Mouse (Mus musculus): ENCODE measurements around the gene Vmn1r11. TPM values are rescaled to one million over a fixed set of nuclear protein-coding genes. Genes with fewer than 3 reads are reported as not detected.

Gene Vmn1r11
- polyA plus RNA-seq (2014; fragmentation: Nextera tagmentation; extraction: Ambion mirVana) = not detected in 2 replicates

DNA sequence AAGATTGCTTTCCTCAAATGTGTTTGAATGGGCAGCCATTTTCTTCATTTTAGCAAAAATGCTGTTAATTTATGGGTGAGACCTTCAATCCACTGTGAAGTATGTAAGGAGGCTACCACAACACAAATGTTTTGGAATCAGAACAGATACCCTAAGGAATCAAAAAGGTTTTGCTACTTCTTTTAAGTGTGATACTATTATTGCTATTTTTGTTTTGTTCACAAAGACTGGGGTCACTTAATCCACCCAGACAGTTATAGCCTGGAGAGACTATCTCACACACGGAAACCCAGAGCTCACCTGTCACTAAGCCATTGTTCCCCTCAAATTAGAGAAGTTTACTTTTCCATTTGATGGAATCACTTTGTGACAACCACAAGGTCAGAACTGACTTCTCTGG, at the start of gene Vmn1r11:
Gene Vmn1r11, plus strand, starts transcription at position 301 of the 400 bp plus-strand sequence.
- no peak within 1 kb of the TSS for H3K9ac ChIP-seq (ENCODE audit: low read length)
- no peaks in the 10 kb centered on the region for H3K4me1 ChIP-seq (replicated peaks; ENCODE audit: control insufficient read depth, insufficient read depth, low read length)
- H3K4me2 ChIP-seq (ENCODE audit: low read depth, low read length, severe bottlenecking) = no peak within 1 kb of the TSS
- no peak for ATAC-seq (replicated peaks; ENCODE audit: low FRiP score)
- no peak for DNase-seq (ENCODE audit: low spot score)
- H3K27ac ChIP-seq (ENCODE audit: low read depth, low read length) = no peak within 1 kb of the TSS
- H3K9me3 ChIP-seq (ENCODE audit: control insufficient read depth, low read length) = no peaks in the 10 kb centered on the region
- H3K4me3 ChIP-seq (ENCODE audit: low read depth, low read length) = no peak within 1 kb of the TSS
- H3K27me3 ChIP-seq (ENCODE audit: control insufficient read depth, insufficient read depth, low read length) = no peaks in the 10 kb centered on the region
- no peaks in the 10 kb centered on the region for H3K36me3 ChIP-seq (ENCODE audit: control insufficient read depth, insufficient read depth, low read length)
- WGBS = 88% methylated on average over 1 of the region's 1 CpGs

DNA sequence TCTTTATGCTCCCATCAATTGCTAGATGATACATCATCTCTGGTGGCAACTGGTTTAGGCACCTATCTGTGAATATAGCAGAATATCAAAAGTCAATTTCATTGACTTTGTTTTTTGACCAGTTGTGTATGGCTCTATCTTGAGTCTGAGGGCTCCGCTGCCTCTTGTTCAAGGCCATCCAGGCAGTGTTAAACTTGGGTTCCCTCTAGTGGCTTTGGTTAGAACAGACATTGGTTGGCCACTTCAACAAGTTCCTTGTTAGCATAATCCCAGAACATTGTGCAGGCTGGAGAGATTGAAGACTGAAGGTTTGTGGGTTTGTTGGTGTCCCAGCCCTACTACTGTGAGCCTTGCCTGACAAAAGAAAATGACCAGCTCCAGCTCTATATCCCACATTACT, 26.9 kb upstream of the Vmn1r11 start:
- Histone ChIP-seq H3K27me3 (ENCODE audit: control insufficient read depth, insufficient read depth, low read length) (no peaks in the 10 kb centered on the region), H3K36me3 (ENCODE audit: control insufficient read depth, insufficient read depth, low read length) (no peaks in the 10 kb centered on the region), H3K4me1 (replicated peaks; ENCODE audit: control insufficient read depth, insufficient read depth, low read length) (no peaks in the 10 kb centered on the region), H3K9me3 (ENCODE audit: control insufficient read depth, low read length) (no peaks in the 10 kb centered on the region), H3K27ac (ENCODE audit: low read depth, low read length) (no peak overlapping the region), H3K4me2 (ENCODE audit: low read depth, low read length, severe bottlenecking) (no peak overlapping the region), H3K4me3 (ENCODE audit: low read depth, low read length) (no peak overlapping the region), H3K9ac (ENCODE audit: low read length) (no peak overlapping the region)
- ATAC-seq (replicated peaks; ENCODE audit: low FRiP score) (no peak), DNase-seq (ENCODE audit: low spot score) (no peak)
- 62% methylated on average over 1 of the region's 1 CpGs for WGBS

GRCm38 (mm10) chr6:57109154-57109553, 24.1 kb upstream of the Vmn1r11 start, which contains the start of gene Vmn1r10:
Gene Vmn1r10, plus strand, starts transcription at chr6:57109454.
- Histone ChIP-seq H3K9me3 (ENCODE audit: control insufficient read depth, low read length) (no peaks in the 10 kb centered on the region), H3K4me2 (ENCODE audit: low read depth, low read length, severe bottlenecking) (no peak within 1 kb of the TSS), H3K36me3 (ENCODE audit: control insufficient read depth, insufficient read depth, low read length) (no peaks in the 10 kb centered on the region), H3K4me1 (replicated peaks; ENCODE audit: control insufficient read depth, insufficient read depth, low read length) (no peaks in the 10 kb centered on the region), H3K27ac (ENCODE audit: low read depth, low read length) (no peak within 1 kb of the TSS), H3K27me3 (ENCODE audit: control insufficient read depth, insufficient read depth, low read length) (no peaks in the 10 kb centered on the region), H3K4me3 (ENCODE audit: low read depth, low read length) (no peak within 1 kb of the TSS), H3K9ac (ENCODE audit: low read length) (no peak within 1 kb of the TSS)
- no peak for ATAC-seq (replicated peaks; ENCODE audit: low FRiP score)
- WGBS = 86% methylated on average over 3 of the region's 3 CpGs
- no peak for DNase-seq (ENCODE audit: low spot score)

DNA sequence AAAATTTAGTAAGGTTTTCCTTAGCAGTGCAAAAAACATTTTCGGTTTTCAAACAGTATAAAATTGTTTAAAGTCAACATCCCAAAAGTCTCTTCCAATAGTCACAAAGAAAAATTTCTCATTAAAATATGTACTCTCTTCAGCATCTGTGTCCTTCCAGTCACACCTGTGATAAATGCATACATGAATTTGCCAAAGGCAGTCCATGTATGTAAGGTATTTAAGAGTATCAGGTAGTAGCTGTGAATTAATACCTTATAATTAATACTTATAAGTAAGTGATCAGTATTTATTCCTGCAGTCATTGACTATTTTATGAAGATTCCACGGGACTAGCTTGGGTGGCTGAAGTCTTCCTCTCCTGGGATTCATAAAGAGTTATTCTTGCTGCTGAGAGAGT, 23.4 kb downstream of the Vmn1r11 start, which contains the start of gene Vmn1r12:
Gene Vmn1r12, plus strand, starts transcription at position 301 of the 400 bp plus-strand sequence.
- no peaks in the 10 kb centered on the region for H3K27me3 ChIP-seq (ENCODE audit: control insufficient read depth, insufficient read depth, low read length)
- no peaks in the 10 kb centered on the region for H3K9me3 ChIP-seq (ENCODE audit: control insufficient read depth, low read length)
- DNase-seq (ENCODE audit: low spot score) = no peak
- no peaks in the 10 kb centered on the region for H3K4me1 ChIP-seq (replicated peaks; ENCODE audit: control insufficient read depth, insufficient read depth, low read length)
- H3K27ac ChIP-seq (ENCODE audit: low read depth, low read length) = no peak within 1 kb of the TSS
- ATAC-seq (replicated peaks; ENCODE audit: low FRiP score) = no peak
- H3K36me3 ChIP-seq (ENCODE audit: control insufficient read depth, insufficient read depth, low read length) = no peaks in the 10 kb centered on the region
- H3K9ac ChIP-seq (ENCODE audit: low read length) = no peak within 1 kb of the TSS
- H3K4me2 ChIP-seq (ENCODE audit: low read depth, low read length, severe bottlenecking) = no peak within 1 kb of the TSS
- H3K4me3 ChIP-seq (ENCODE audit: low read depth, low read length) = no peak within 1 kb of the TSS
- WGBS = 86% methylated on average over 2 of the region's 2 CpGs

Other genes starting within 250 kb of the Vmn1r11 start
- gene Nt5c3, start 209.5 kb upstream of the Vmn1r11 start, polyA plus RNA-seq (2014; fragmentation: Nextera tagmentation; extraction: Ambion mirVana) = 67.2 and 75.4 TPM in 2 replicates
- 0.27 and 0.68 TPM in 2 replicates for gene Vmn1r4, start 209.4 kb upstream of the Vmn1r11 start, polyA plus RNA-seq (2014; fragmentation: Nextera tagmentation; extraction: Ambion mirVana)
- gene Vmn1r5, start 163.2 kb upstream of the Vmn1r11 start, polyA plus RNA-seq (2014; fragmentation: Nextera tagmentation; extraction: Ambion mirVana) = not detected in 2 replicates
- not detected in 2 replicates for gene Vmn1r6, start 136.2 kb upstream of the Vmn1r11 start, polyA plus RNA-seq (2014; fragmentation: Nextera tagmentation; extraction: Ambion mirVana)
- gene Vmn1r7, start 108.1 kb upstream of the Vmn1r11 start, polyA plus RNA-seq (2014; fragmentation: Nextera tagmentation; extraction: Ambion mirVana) = not detected in 2 replicates
- gene Vmn1r8, start 101.2 kb upstream of the Vmn1r11 start, polyA plus RNA-seq (2014; fragmentation: Nextera tagmentation; extraction: Ambion mirVana) = not detected in 2 replicates
- gene Vmn1r9, start 66.7 kb upstream of the Vmn1r11 start, polyA plus RNA-seq (2014; fragmentation: Nextera tagmentation; extraction: Ambion mirVana) = not detected in 2 replicates
- not detected in 2 replicates for gene Vmn1r10, start 24.0 kb upstream of the Vmn1r11 start, polyA plus RNA-seq (2014; fragmentation: Nextera tagmentation; extraction: Ambion mirVana)
- gene Vmn1r12, start 23.5 kb downstream of the Vmn1r11 start, polyA plus RNA-seq (2014; fragmentation: Nextera tagmentation; extraction: Ambion mirVana) = not detected in 2 replicates
- not detected in 2 replicates for gene Vmn1r13, start 69.8 kb downstream of the Vmn1r11 start, polyA plus RNA-seq (2014; fragmentation: Nextera tagmentation; extraction: Ambion mirVana)
- not detected in 2 replicates for gene Vmn1r14, start 98.2 kb downstream of the Vmn1r11 start, polyA plus RNA-seq (2014; fragmentation: Nextera tagmentation; extraction: Ambion mirVana)
- gene Vmn1r15, start 124.5 kb downstream of the Vmn1r11 start, polyA plus RNA-seq (2014; fragmentation: Nextera tagmentation; extraction: Ambion mirVana) = not detected in 2 replicates
- gene Vmn1r16, start 196.0 kb downstream of the Vmn1r11 start, polyA plus RNA-seq (2014; fragmentation: Nextera tagmentation; extraction: Ambion mirVana) = not detected in 2 replicates
- not detected in 2 replicates for gene Vmn1r17, start 230.3 kb downstream of the Vmn1r11 start, polyA plus RNA-seq (2014; fragmentation: Nextera tagmentation; extraction: Ambion mirVana)